14 mouse cellular contexts compared by ENCODE assay signal in genomic region chr6:56908397-56908796, GRCm38 (mm10). TPM values are rescaled to one million over a fixed set of nuclear protein-coding genes. Genes with fewer than 3 reads are reported as not detected.
DNase-seq lines count a peak whose midpoint lies in the region; ATAC-seq and TF ChIP-seq lines count a peak whose summit lies in the region.
"Had no signal": no experiment of that assay in that cellular context is flagged by ENCODE, and none has a peak within 500 bp of the region (broad histone marks: within the 10 kb centered on the region; RNA-seq: fewer than 3 reads in every experiment).

No protein-coding gene starts in this region.

- TF ChIP-seq CTCF in liver, postnatal 0 days (IDR thresholded peaks at IDR 0.05; ENCODE audit: low read depth), result no peak
- TF ChIP-seq CTCF in forebrain, postnatal 0 days (IDR thresholded peaks at IDR 0.05; ENCODE audit: low read depth), result no peak

- whole genome bisulfite sequencing in liver, embryonic 13.5 days (ENCODE audit: insufficient replicate concordance), result 70% methylated on average over 2 of the region's 2 CpGs
- 64% methylated on average over 2 of the region's 2 CpGs for WGBS in liver, postnatal 0 days (ENCODE audit: insufficient replicate concordance)
- 92% methylated on average over 2 of the region's 2 CpGs for WGBS in forebrain, postnatal 0 days

- no peak overlapping the region for H3K4me2 ChIP-seq in liver, embryonic 13.5 days
- no peak overlapping the region for H3K4me2 ChIP-seq in liver, postnatal 0 days (ENCODE audit: low read depth, low read length)
- H3K4me2 ChIP-seq in forebrain, postnatal 0 days (ENCODE audit: low read depth), result no peak overlapping the region
- H3K4me2 ChIP-seq: heart, embryonic 12.5 days; hindbrain, embryonic 14.5 days had no signal

- H3K4me3 ChIP-seq in liver, embryonic 13.5 days (replicated peaks), result no peak overlapping the region
- H3K4me3 ChIP-seq in liver, postnatal 0 days (ENCODE audit: low read depth, low read length), result no peak overlapping the region
- H3K4me3 ChIP-seq in forebrain, postnatal 0 days (ENCODE audit: low read depth, low read length), result no peak overlapping the region
- H3K4me3 ChIP-seq: embryonic facial prominence, embryonic 10.5 days; forebrain, embryonic 10.5 days; heart, embryonic 12.5 days; hindbrain, embryonic 10.5 days had no signal

- TF ChIP-seq EP300 in liver, postnatal 0 days (IDR thresholded peaks at IDR 0.05; ENCODE audit: low read depth), result no peak

- H3K4me1 ChIP-seq in liver, embryonic 13.5 days (replicated peaks), result peaks cover 98% of the 10 kb centered on the region
- peaks cover 76% of the 10 kb centered on the region for H3K4me1 ChIP-seq in liver, postnatal 0 days (ENCODE audit: insufficient read depth)
- H3K4me1 ChIP-seq in forebrain, postnatal 0 days (ENCODE audit: insufficient read depth), result peaks cover 7% of the 10 kb centered on the region; the same call in 1 of the 2 replicates
- H3K4me1 ChIP-seq: forebrain, embryonic 10.5 days; hindbrain, embryonic 10.5 days had no signal

- peaks cover 15% of the 10 kb centered on the region for H3K36me3 ChIP-seq in liver, embryonic 13.5 days
- peaks cover 7% of the 10 kb centered on the region; the same call in 1 of the 2 replicates for H3K36me3 ChIP-seq in liver, postnatal 0 days (replicated peaks; ENCODE audit: insufficient read depth, low read length)
- H3K36me3 ChIP-seq in forebrain, postnatal 0 days (ENCODE audit: insufficient read depth), result no peaks in the 10 kb centered on the region
- H3K36me3 ChIP-seq: embryonic facial prominence, embryonic 10.5 days; forebrain, embryonic 10.5 days; hindbrain, embryonic 10.5 days had no signal

- H3K9ac ChIP-seq in liver, embryonic 13.5 days, result peak overlapping the region; percentile 20; the same call in 1 of the 2 replicates
- no peak overlapping the region for H3K9ac ChIP-seq in liver, postnatal 0 days (replicated peaks)
- H3K9ac ChIP-seq in forebrain, postnatal 0 days, result no peak overlapping the region
- H3K9ac ChIP-seq: heart, embryonic 12.5 days; hindbrain, embryonic 14.5 days had no signal

- no peak for DNase-seq in liver, embryonic 13.5 days
- no peak for DNase-seq in liver
- DNase-seq in liver, postnatal 0 days, result no peak
- DNase-seq in retina, embryonic 14.5 days (ENCODE audit: low spot score), result no peak
- DNase-seq in forebrain, postnatal 0 days, result no peak
- DNase-seq in kidney, adult 11 months, result no peak

- H3K9me3 ChIP-seq in liver, embryonic 13.5 days (replicated peaks), result no peaks in the 10 kb centered on the region
- no peaks in the 10 kb centered on the region for H3K9me3 ChIP-seq in liver, postnatal 0 days (ENCODE audit: low read length)
- H3K9me3 ChIP-seq in forebrain, postnatal 0 days (ENCODE audit: low read length), result no peaks in the 10 kb centered on the region
- H3K9me3 ChIP-seq: embryonic facial prominence, embryonic 10.5 days; forebrain, embryonic 10.5 days; G1E; heart, embryonic 12.5 days; hindbrain, embryonic 10.5 days had no signal

- no peaks in the 10 kb centered on the region for H3K27me3 ChIP-seq in liver, embryonic 13.5 days
- no peaks in the 10 kb centered on the region for H3K27me3 ChIP-seq in liver, postnatal 0 days (ENCODE audit: insufficient read depth, low read length)
- no peaks in the 10 kb centered on the region for H3K27me3 ChIP-seq in forebrain, postnatal 0 days (ENCODE audit: insufficient read depth, low read length)
- H3K27me3 ChIP-seq: heart, embryonic 12.5 days had no signal

- peak overlapping the region; percentile 98; the same call in 1 of the 2 replicates for H3K27ac ChIP-seq in liver, embryonic 13.5 days
- 0 out of 2 replicates have a peak overlapping the region, but pooled peaks have one; percentile 98 for H3K27ac ChIP-seq in liver, postnatal 0 days (ENCODE audit: low read depth)
- H3K27ac ChIP-seq in forebrain, postnatal 0 days (ENCODE audit: low read depth, low read length), result no peak overlapping the region
- H3K27ac ChIP-seq: embryonic facial prominence, embryonic 10.5 days; forebrain, embryonic 10.5 days; hindbrain, embryonic 10.5 days; hindbrain, embryonic 14.5 days had no signal

- no peak for ATAC-seq in liver, embryonic 13.5 days (ENCODE audit: low read depth)
- peak; percentile 82 for ATAC-seq in granulocyte monocyte progenitor cell, adult 5-6 weeks (replicated peaks; ENCODE audit: poor library complexity, severe bottlenecking)
- no peak for ATAC-seq in liver, postnatal 0 days
- no peak for ATAC-seq in forebrain, postnatal 0 days

RNA-seq across cellular contexts. Expression of gene Nt5c3, which starts 15.3 kb away (rescaled TPM):
- 244 and 274 TPM in 2 replicates for polyA plus RNA-seq in liver, embryonic 13.5 days (2015; fragmentation: Nextera tagmentation; extraction: Ambion mirVana)
- 62.8 and 82.7 TPM in 2 replicates for total RNA-seq in granulocyte monocyte progenitor cell, adult 5-6 weeks (2014; fragmentation: Nextera tagmentation)
- 48.6 and 64.3 TPM in 2 replicates for total RNA-seq in granulocyte monocyte progenitor cell, adult 5-6 weeks (2017)
- polyA plus RNA-seq in liver, postnatal 0 days (2015; fragmentation: Nextera tagmentation; extraction: Ambion mirVana), result 113 and 127 TPM in 2 replicates
- 114 and 119 TPM in 2 replicates for total RNA-seq in forebrain, postnatal 0 days (2014; rRNA removed)
- 197 and 225 TPM in 2 replicates for polyA plus RNA-seq in forebrain, postnatal 0 days (2015; fragmentation: Nextera tagmentation; extraction: Ambion mirVana)

RNA-seq across cellular contexts. Expression of gene Vmn1r4, which starts 15.4 kb away (rescaled TPM):
- 0.15 and 0.19 TPM in 2 replicates for polyA plus RNA-seq in liver, embryonic 13.5 days (2015; fragmentation: Nextera tagmentation; extraction: Ambion mirVana)
- 0.92 TPM in 1 of 2 replicates, not detected in the other for total RNA-seq in granulocyte monocyte progenitor cell, adult 5-6 weeks (2014; fragmentation: Nextera tagmentation)
- total RNA-seq in granulocyte monocyte progenitor cell, adult 5-6 weeks (2017), result 0.98 and 1.6 TPM in 2 replicates
- polyA plus RNA-seq in liver, postnatal 0 days (2015; fragmentation: Nextera tagmentation; extraction: Ambion mirVana), result 0.25 and 0.26 TPM in 2 replicates
- total RNA-seq in forebrain, postnatal 0 days (2014; rRNA removed), result 0.31 and 1.00 TPM in 2 replicates
- polyA plus RNA-seq in forebrain, postnatal 0 days (2015; fragmentation: Nextera tagmentation; extraction: Ambion mirVana), result 0.67 and 0.73 TPM in 2 replicates
- polyA plus RNA-seq: erythroblast, embryonic 14.5 days; G1E had no signal
